Mouse (Mus musculus): Measurements from ENCODE around the gene Gm11939. TPM values are rescaled to one million over a fixed set of nuclear protein-coding genes. Genes with fewer than 3 reads are reported as not detected.

Gm11939 gene
- not detected for polyA plus RNA-seq (2015; fragmentation: Illumina TruSeq; extraction: RNeasy Lipid Tissue Mini Kit (QIAGEN cat#74804); ENCODE audit: low read depth, low replicate concordance)

DNA sequence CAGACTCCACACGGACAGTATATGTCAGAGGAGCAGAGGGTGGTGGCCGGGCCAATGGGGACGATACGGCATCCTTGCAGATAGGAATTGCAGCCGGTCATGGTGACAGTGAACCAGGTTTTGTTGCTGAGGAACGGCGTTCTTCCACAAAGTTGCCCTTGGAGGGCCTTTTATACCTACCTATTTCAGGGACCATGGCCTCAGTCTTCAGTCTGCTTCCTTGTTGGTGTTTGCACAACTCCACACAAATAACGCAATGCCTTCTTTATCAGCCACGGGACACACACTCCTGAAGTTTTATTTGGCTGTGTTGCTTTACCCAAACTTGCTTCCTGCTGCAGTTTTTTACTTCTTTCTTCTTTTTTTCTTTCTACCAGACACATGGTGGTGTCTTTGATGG lies at the start of gene Gm11939:
Gene Gm11939 (minus strand): TSS at position 101 of the 400 bp plus-strand sequence.

DNA sequence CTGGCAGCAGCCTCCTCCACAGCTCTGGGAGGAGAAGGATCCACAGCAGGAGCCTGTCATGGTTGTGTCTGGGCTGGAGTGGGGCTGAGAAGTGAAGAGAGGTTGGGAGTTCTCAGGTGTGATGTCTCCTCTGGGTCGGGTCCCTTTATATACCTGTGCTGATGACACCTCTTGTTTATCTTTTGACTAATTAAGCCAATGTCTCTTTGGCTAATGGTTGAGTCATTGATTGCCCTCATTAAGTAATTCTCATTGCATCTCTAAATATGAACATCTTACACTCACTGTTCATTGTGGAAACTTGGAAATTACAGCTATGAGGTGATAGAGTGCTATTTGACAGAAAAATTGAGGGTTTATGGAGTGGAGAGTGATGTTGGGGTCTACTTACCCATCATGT lies 43.9 kb upstream of the Gm11939 start, which contains the start of gene Gm11938:
Gene Gm11938 (minus strand): TSS at position 101 of the 400 bp plus-strand sequence.

DNA sequence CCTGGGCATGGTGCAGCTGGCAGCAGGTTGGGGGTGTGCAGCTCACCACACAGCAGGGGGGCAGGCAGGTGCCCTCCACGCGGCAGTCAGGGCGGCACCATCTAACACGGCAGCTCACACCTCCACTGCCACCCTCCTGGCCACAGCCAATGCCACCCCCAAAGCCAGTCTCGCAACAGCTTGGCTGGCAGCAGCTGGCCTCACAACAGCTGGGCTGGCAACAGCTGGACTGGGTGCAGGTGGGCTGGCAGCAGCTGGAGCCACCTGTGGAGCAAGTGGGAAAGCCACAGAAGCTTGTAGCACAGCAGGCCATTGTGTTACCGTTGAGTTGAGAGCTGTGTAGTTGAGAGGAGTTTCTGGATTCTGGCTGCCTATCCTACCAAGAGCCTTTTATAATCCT lies 38.5 kb upstream of the Gm11939 start, which contains the start of gene Krtap9-3:
Gene Krtap9-3 (minus strand): TSS at position 364 of the 400 bp plus-strand sequence.

DNA sequence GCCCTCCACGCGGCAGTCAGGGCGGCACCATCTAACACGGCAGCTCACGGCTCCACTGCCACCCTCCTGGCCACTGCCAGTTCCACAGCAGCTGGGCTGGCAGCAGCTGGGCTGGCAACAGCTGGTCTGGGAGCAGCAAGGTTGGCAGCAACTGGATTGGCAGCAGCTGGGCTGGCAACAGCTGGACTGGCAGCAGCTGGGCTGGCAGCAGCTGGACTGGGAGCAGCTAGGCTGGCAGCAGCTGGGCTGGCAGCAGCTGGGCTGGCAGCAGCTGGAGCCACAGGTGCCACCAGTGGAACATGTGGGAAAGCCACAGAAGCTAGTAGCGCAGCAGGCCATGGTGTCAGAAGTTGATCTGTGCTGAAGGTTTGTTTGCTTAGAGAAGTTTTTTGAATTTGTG lies 31.7 kb upstream of the Gm11939 start, which contains the start of gene Krtap1-3:
Gene Krtap1-3 (minus strand): TSS at position 359 of the 400 bp plus-strand sequence.

DNA sequence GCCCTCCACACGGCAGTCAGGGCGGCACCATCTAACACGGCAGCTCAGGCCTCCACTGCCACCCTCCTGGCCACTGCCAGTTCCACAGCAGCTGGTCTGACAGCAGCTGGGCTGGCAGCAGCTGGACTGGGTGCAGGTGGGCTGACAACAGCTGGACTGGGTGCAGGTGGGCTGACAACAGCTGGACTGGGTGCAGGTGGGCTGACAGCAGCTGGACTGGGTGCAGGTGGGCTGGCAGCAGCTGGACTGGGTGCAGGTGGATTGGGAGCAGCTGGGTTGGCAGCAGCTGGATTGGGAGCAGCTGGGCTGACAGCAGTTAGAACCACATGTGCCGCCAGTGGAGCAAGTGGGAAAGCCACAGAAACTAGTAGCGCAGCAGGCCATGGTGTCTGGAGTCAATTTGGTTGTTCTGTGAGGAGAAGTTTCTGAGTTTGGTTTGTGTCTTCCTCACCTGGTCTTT lies 24.0 kb upstream of the Gm11939 start, which contains the start of gene Krtap1-4:
Gene Krtap1-4 (minus strand): TSS at position 410 of the 460 bp plus-strand sequence.

DNA sequence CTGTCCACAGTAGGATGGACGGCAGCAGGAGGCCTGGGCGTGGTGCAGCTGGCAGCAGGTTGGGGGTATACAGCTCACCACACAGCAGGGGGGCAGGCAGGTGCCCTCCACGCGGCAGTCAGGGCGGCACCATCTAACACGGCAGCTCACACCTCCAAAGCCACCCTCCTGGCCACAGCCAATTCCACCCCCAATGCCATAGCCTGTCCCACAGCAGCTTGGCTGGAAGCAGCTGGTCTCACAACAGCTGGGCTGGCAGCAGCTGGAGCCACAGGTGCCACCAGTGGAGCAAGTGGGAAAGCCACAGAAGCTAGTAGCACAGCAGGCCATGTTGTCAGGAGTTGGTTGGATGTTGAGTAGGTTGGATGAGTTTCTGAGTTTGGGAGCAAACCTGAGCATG lies 21.4 kb upstream of the Gm11939 start, which contains the start of gene Krtap1-5:
Gene Krtap1-5 (minus strand): TSS at position 381 of the 400 bp plus-strand sequence.

DNA sequence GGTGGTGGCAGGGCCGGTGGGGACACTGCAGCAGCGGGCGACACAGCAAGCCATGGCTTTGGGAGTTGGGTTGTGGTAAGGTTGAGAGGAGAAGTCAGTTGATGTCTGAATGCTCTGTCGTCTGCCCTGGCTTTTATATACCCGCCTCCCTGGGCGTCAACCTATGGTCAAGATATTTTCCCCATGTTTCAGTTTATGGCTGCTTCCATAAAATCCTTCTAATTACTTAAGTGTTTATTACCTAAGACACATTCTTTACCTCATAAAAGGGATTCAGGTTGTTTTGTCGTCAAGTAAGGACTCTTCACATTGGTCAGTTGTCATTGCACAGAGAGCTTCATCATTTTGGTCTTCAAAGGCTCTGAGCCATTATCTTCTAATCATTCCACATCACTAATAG lies 7.3 kb upstream of the Gm11939 start, which contains the start of gene Krtap3-1:
Gene Krtap3-1 (minus strand): TSS at position 101 of the 400 bp plus-strand sequence.

DNA sequence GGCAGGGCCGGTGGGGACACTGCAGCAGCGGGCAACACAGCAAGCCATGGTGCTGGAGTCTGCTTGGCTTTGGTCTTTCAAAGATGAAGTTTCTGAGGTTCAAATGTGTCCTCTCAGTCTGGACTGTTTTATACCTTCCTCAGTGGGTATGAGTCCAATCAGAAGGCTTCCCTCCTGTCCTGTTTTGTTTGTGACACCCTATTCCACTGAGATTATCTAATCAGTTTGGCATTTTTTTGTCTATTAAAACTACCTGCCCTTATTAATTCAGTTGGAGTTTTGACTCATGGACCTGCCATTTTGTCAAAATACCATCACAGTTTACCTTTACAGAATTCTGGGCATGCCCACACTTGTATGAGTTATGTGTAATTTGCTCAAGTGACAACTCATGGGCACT lies 2.5 kb downstream of the Gm11939 start, which contains the start of gene Krtap3-2:
Gene Krtap3-2 (minus strand): TSS at position 101 of the 400 bp plus-strand sequence.

DNA sequence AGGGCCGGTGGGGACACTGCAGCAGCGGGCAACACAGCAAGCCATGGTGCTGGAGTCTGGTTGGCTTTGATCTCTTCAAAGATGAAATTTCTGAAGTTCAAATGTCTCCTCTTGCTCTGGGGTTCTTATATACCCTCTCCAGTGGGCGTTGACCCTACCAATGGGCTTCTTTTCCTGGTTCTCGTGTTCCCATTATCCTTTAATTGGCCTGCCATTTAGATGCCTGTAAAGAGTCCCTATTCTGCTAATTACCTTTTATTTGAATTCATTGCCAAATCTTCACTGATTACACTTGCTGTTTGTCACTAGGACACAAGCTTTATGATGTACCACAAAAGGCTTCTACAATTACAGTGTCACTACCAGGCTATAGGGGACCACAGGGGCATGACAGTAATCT lies 8.5 kb downstream of the Gm11939 start, which contains the start of gene Krtap3-3:
Gene Krtap3-3 (minus strand): TSS at position 101 of the 400 bp plus-strand sequence.

DNA sequence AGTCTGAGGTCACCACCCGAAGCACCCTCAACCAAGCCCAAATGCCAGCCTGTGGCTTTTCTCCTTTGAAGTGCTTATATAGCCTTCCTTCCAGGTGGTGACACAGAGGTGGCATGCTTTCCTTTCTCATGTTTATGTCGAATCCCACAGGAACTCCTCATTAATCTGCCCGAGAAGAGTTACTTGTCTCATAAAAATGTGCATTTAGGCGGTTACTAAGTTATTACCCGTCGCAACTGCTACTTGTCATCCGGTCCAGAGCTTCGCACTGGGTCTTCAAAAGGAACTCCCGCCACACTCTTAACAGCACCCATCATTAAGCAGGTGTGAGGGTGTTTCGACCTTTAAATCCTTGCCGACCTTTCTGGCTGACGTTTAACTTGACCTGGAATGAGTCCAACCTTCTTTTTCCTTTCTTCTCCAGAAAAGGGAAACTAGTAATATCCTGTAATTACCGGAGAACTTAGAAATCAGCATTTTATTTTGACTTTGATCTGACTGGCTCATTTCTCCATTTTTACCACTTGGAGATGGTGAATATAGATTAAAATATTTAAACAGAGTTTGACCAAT lies 37.9 kb downstream of the Gm11939 start, which contains the start of gene Krt39:
Gene Krt39 (minus strand): TSS at position 51 of the 573 bp plus-strand sequence.

Other genes with a start within 250 kb of the Gm11939 start
- 0.30 TPM for gene Krt25, start 236.5 kb downstream of the Gm11939 start, polyA plus RNA-seq (2015; fragmentation: Illumina TruSeq; extraction: RNeasy Lipid Tissue Mini Kit (QIAGEN cat#74804); ENCODE audit: low read depth, low replicate concordance)
- gene Krt26, start 221.5 kb downstream of the Gm11939 start, polyA plus RNA-seq (2015; fragmentation: Illumina TruSeq; extraction: RNeasy Lipid Tissue Mini Kit (QIAGEN cat#74804); ENCODE audit: low read depth, low replicate concordance) = not detected
- gene Krt27, start 208.4 kb downstream of the Gm11939 start, polyA plus RNA-seq (2015; fragmentation: Illumina TruSeq; extraction: RNeasy Lipid Tissue Mini Kit (QIAGEN cat#74804); ENCODE audit: low read depth, low replicate concordance) = not detected
- not detected for gene Krt28, start 184.6 kb downstream of the Gm11939 start, polyA plus RNA-seq (2015; fragmentation: Illumina TruSeq; extraction: RNeasy Lipid Tissue Mini Kit (QIAGEN cat#74804); ENCODE audit: low read depth, low replicate concordance)
- 18.1 TPM for gene Krt10, start 170.1 kb downstream of the Gm11939 start, polyA plus RNA-seq (2015; fragmentation: Illumina TruSeq; extraction: RNeasy Lipid Tissue Mini Kit (QIAGEN cat#74804); ENCODE audit: low read depth, low replicate concordance)
- gene Krt12, start 137.2 kb downstream of the Gm11939 start, polyA plus RNA-seq (2015; fragmentation: Illumina TruSeq; extraction: RNeasy Lipid Tissue Mini Kit (QIAGEN cat#74804); ENCODE audit: low read depth, low replicate concordance) = 13.0 TPM
- 0.22 TPM for gene Krt20, start 121.3 kb downstream of the Gm11939 start, polyA plus RNA-seq (2015; fragmentation: Illumina TruSeq; extraction: RNeasy Lipid Tissue Mini Kit (QIAGEN cat#74804); ENCODE audit: low read depth, low replicate concordance)
- gene Krt23, start 66.3 kb downstream of the Gm11939 start, polyA plus RNA-seq (2015; fragmentation: Illumina TruSeq; extraction: RNeasy Lipid Tissue Mini Kit (QIAGEN cat#74804); ENCODE audit: low read depth, low replicate concordance) = not detected
- not detected for gene Krt39, start 38.1 kb downstream of the Gm11939 start, polyA plus RNA-seq (2015; fragmentation: Illumina TruSeq; extraction: RNeasy Lipid Tissue Mini Kit (QIAGEN cat#74804); ENCODE audit: low read depth, low replicate concordance)
- not detected for gene Krt40, start 16.3 kb downstream of the Gm11939 start, polyA plus RNA-seq (2015; fragmentation: Illumina TruSeq; extraction: RNeasy Lipid Tissue Mini Kit (QIAGEN cat#74804); ENCODE audit: low read depth, low replicate concordance)
- not detected for gene Krtap3-3, start 8.6 kb downstream of the Gm11939 start, polyA plus RNA-seq (2015; fragmentation: Illumina TruSeq; extraction: RNeasy Lipid Tissue Mini Kit (QIAGEN cat#74804); ENCODE audit: low read depth, low replicate concordance)
- not detected for gene Krtap3-2, start 2.6 kb downstream of the Gm11939 start, polyA plus RNA-seq (2015; fragmentation: Illumina TruSeq; extraction: RNeasy Lipid Tissue Mini Kit (QIAGEN cat#74804); ENCODE audit: low read depth, low replicate concordance)
- gene Krtap3-1, start 7.2 kb upstream of the Gm11939 start, polyA plus RNA-seq (2015; fragmentation: Illumina TruSeq; extraction: RNeasy Lipid Tissue Mini Kit (QIAGEN cat#74804); ENCODE audit: low read depth, low replicate concordance) = not detected
- gene Krtap1-5, start 21.6 kb upstream of the Gm11939 start, polyA plus RNA-seq (2015; fragmentation: Illumina TruSeq; extraction: RNeasy Lipid Tissue Mini Kit (QIAGEN cat#74804); ENCODE audit: low read depth, low replicate concordance) = not detected
- not detected for gene Krtap1-4, start 24.2 kb upstream of the Gm11939 start, polyA plus RNA-seq (2015; fragmentation: Illumina TruSeq; extraction: RNeasy Lipid Tissue Mini Kit (QIAGEN cat#74804); ENCODE audit: low read depth, low replicate concordance)
- not detected for gene Krtap1-3, start 31.9 kb upstream of the Gm11939 start, polyA plus RNA-seq (2015; fragmentation: Illumina TruSeq; extraction: RNeasy Lipid Tissue Mini Kit (QIAGEN cat#74804); ENCODE audit: low read depth, low replicate concordance)
- not detected for gene Krtap9-3, start 38.6 kb upstream of the Gm11939 start, polyA plus RNA-seq (2015; fragmentation: Illumina TruSeq; extraction: RNeasy Lipid Tissue Mini Kit (QIAGEN cat#74804); ENCODE audit: low read depth, low replicate concordance)
- not detected for gene Gm11938, start 43.8 kb upstream of the Gm11939 start, polyA plus RNA-seq (2015; fragmentation: Illumina TruSeq; extraction: RNeasy Lipid Tissue Mini Kit (QIAGEN cat#74804); ENCODE audit: low read depth, low replicate concordance)
- gene Gm11937, start 50.7 kb upstream of the Gm11939 start, polyA plus RNA-seq (2015; fragmentation: Illumina TruSeq; extraction: RNeasy Lipid Tissue Mini Kit (QIAGEN cat#74804); ENCODE audit: low read depth, low replicate concordance) = not detected
- gene Krtap2-4, start 55.4 kb upstream of the Gm11939 start, polyA plus RNA-seq (2015; fragmentation: Illumina TruSeq; extraction: RNeasy Lipid Tissue Mini Kit (QIAGEN cat#74804); ENCODE audit: low read depth, low replicate concordance) = not detected
- not detected for gene Gm11562, start 61.0 kb upstream of the Gm11939 start, polyA plus RNA-seq (2015; fragmentation: Illumina TruSeq; extraction: RNeasy Lipid Tissue Mini Kit (QIAGEN cat#74804); ENCODE audit: low read depth, low replicate concordance)
- gene Krtap4-1, start 68.8 kb upstream of the Gm11939 start, polyA plus RNA-seq (2015; fragmentation: Illumina TruSeq; extraction: RNeasy Lipid Tissue Mini Kit (QIAGEN cat#74804); ENCODE audit: low read depth, low replicate concordance) = not detected
- gene Krtap4-2, start 75.6 kb upstream of the Gm11939 start, polyA plus RNA-seq (2015; fragmentation: Illumina TruSeq; extraction: RNeasy Lipid Tissue Mini Kit (QIAGEN cat#74804); ENCODE audit: low read depth, low replicate concordance) = not detected
- not detected for gene Krtap4-7, start 84.6 kb upstream of the Gm11939 start, polyA plus RNA-seq (2015; fragmentation: Illumina TruSeq; extraction: RNeasy Lipid Tissue Mini Kit (QIAGEN cat#74804); ENCODE audit: low read depth, low replicate concordance)
- gene Gm11555, start 90.8 kb upstream of the Gm11939 start, polyA plus RNA-seq (2015; fragmentation: Illumina TruSeq; extraction: RNeasy Lipid Tissue Mini Kit (QIAGEN cat#74804); ENCODE audit: low read depth, low replicate concordance) = not detected
- gene Gm11563, start 99.5 kb upstream of the Gm11939 start, polyA plus RNA-seq (2015; fragmentation: Illumina TruSeq; extraction: RNeasy Lipid Tissue Mini Kit (QIAGEN cat#74804); ENCODE audit: low read depth, low replicate concordance) = not detected
- gene Krtap4-6, start 106.5 kb upstream of the Gm11939 start, polyA plus RNA-seq (2015; fragmentation: Illumina TruSeq; extraction: RNeasy Lipid Tissue Mini Kit (QIAGEN cat#74804); ENCODE audit: low read depth, low replicate concordance) = not detected
- not detected for gene Gm14190, start 131.3 kb upstream of the Gm11939 start, polyA plus RNA-seq (2015; fragmentation: Illumina TruSeq; extraction: RNeasy Lipid Tissue Mini Kit (QIAGEN cat#74804); ENCODE audit: low read depth, low replicate concordance)
- gene Gm14180, start 174.8 kb upstream of the Gm11939 start, polyA plus RNA-seq (2015; fragmentation: Illumina TruSeq; extraction: RNeasy Lipid Tissue Mini Kit (QIAGEN cat#74804); ENCODE audit: low read depth, low replicate concordance) = not detected
- not detected for gene Gm11595, start 213.4 kb upstream of the Gm11939 start, polyA plus RNA-seq (2015; fragmentation: Illumina TruSeq; extraction: RNeasy Lipid Tissue Mini Kit (QIAGEN cat#74804); ENCODE audit: low read depth, low replicate concordance)
- not detected for gene Krtap4-8, start 221.2 kb upstream of the Gm11939 start, polyA plus RNA-seq (2015; fragmentation: Illumina TruSeq; extraction: RNeasy Lipid Tissue Mini Kit (QIAGEN cat#74804); ENCODE audit: low read depth, low replicate concordance)
- gene Krtap4-9, start 225.7 kb upstream of the Gm11939 start, polyA plus RNA-seq (2015; fragmentation: Illumina TruSeq; extraction: RNeasy Lipid Tissue Mini Kit (QIAGEN cat#74804); ENCODE audit: low read depth, low replicate concordance) = not detected
- not detected for gene Gm11596, start 234.0 kb upstream of the Gm11939 start, polyA plus RNA-seq (2015; fragmentation: Illumina TruSeq; extraction: RNeasy Lipid Tissue Mini Kit (QIAGEN cat#74804); ENCODE audit: low read depth, low replicate concordance)
- not detected for gene Gm11569, start 239.5 kb upstream of the Gm11939 start, polyA plus RNA-seq (2015; fragmentation: Illumina TruSeq; extraction: RNeasy Lipid Tissue Mini Kit (QIAGEN cat#74804); ENCODE audit: low read depth, low replicate concordance)
- gene Gm11554, start 245.0 kb upstream of the Gm11939 start, polyA plus RNA-seq (2015; fragmentation: Illumina TruSeq; extraction: RNeasy Lipid Tissue Mini Kit (QIAGEN cat#74804); ENCODE audit: low read depth, low replicate concordance) = not detected